Mouse (Mus musculus) embryonic fibroblast, embryonic 13.5 days (primary cell): ENCODE results near the gene Klhdc8b. TPM values are rescaled to one million over a fixed set of nuclear protein-coding genes. Genes with fewer than 3 reads are reported as not detected.

Experiments used
- H3K27ac ChIP-seq: 2 replicates; pipeline ENCODE4 v1.5.1; 2012; ENCODE audit warnings: low read length, control low read depth, inconsistent platforms; ENCODE audit not compliant: insufficient read depth
- H3K4me1 ChIP-seq: 2 replicates; pipeline ENCODE4 v1.6.1; 2011; ENCODE audit warnings: low read length; ENCODE audit not compliant: control insufficient read depth, insufficient read depth
- H3K4me3 ChIP-seq: 2 replicates; pipeline ENCODE4 v1.5.1; 2011; ENCODE audit warnings: mild to moderate bottlenecking, control low read depth, low read length; ENCODE audit not compliant: insufficient read depth
- CTCF ChIP-seq: IDR thresholded peaks from 2 replicates; pipeline ENCODE4 v1.5.1; 2011; ENCODE audit warnings: mild to moderate bottlenecking, control low read depth, low read length, moderate library complexity, borderline replicate concordance; ENCODE audit not compliant: insufficient read depth
- POLR2A ChIP-seq: IDR thresholded peaks from 2 replicates; pipeline ENCODE4 v1.6.1; 2011; ENCODE audit warnings: low read depth, mild to moderate bottlenecking, control low read depth, low read length, moderate library complexity
- polyA plus RNA-seq: library from polyadenylated mRNA; stranded (reverse); fragments of >200 nt; gene quantifications from 2 replicates; pipeline ENCODE4 v1.2.4, GENCODE M21; 2011; ENCODE audit warnings: low read depth; ENCODE audit not compliant: missing spikeins, insufficient read length

Gene Klhdc8b
- polyA plus RNA-seq, 1 experiment = 8.3 TPM

DNA sequence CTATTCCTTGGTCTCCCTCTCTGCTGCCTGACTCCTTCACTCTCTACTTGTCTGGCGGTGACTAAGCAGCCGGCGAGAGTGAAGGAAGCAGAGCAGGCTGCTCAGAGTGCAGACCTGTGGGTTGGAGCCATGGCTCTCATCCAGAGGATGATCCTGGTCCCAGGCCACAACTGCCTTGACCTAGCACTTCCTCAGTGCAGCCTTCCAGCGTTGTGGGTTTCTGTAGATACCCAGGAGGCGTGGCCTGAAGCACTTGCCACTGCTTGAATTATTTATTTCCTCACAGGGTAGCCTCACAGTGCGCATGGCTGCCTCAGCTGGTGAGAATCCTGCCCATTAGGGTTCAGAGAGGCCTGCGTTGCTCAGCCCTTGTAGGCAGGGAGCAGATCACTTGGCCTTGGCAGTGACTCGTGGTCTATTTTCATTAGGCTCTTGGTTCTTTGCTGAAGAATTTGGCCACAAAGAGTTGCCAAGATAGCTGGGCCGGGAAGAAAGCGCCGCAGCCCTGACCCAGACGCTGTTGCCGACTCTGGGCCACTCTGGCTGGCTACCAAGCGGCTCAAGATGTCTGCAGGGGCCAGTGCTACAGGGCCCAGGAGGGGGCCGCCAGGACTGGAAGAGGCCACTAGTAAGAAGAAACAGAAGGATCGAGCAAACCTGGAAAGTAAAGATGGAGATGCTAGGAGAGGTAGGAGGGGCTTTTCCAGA lies 30.8 kb upstream of the Klhdc8b start:
- TF ChIP-seq CTCF (no peak), POLR2A (peak; percentile 58; the same call in 1 of the 2 replicates)
- H3K4me3 ChIP-seq = peak overlapping the region; percentile 97

DNA sequence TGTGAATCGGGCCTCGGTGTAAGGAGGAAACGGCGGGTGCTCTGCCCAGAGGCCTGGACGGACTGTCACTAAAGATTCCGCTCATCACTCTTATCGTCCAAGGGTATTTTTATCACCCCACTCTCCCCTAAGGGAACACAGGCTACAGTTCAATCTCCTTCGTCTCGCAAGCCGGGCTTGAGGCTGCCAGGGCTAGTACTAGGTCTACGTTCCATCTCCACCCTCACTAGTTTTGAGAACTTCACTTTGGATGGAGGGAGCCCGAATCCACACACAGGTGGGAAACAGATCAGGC lies 29.9 kb upstream of the Klhdc8b start:
- H3K4me1 ChIP-seq = no peaks in the 10 kb centered on the region
- peak overlapping the region; percentile 95 for H3K27ac ChIP-seq
- H3K4me3 ChIP-seq = peak overlapping the region; percentile 97
- TF ChIP-seq CTCF = no peak
- no peak for TF ChIP-seq POLR2A

More for the DNA sequence above, 30.8 kb upstream of the Klhdc8b start:
- H3K4me1 ChIP-seq = no peaks in the 10 kb centered on the region
- H3K27ac ChIP-seq = peak overlapping the region; percentile 50

DNA sequence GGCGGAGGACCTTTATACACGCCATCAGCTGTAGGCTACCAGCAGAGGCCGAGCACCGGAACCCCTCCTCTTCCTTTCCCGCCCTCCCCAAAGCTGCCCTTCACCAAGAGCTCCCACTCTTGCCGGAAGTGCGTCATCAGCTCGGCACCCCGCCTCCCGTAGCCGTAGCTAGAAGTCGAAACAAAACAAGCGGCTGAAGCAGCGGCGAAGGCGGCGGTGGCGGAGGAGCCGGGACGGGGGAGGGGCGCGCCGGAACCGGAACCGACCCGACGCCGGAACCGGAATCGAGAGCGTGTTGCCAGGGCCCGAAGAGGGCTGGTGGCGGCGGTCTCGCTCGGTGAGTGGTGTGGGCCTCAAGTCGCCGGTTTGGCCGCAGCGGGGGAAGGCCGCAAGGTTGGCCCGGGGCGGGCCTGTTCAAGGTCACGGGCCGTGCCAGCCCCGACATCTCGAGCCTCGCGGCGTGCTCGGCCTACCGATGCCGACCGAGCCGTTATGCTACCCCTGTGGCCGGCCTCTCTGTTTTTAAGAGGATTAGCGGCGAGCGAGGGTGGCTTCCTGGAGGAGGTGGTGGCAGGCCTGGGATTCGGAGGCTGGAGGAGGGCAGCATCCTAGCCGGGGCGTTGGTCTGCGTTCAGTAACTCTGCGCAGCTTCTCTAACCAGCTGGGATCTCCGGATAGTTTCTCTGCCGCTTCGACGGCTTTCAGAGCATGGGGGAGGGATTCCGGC lies 29.3 kb upstream of the Klhdc8b start, which contains the start of gene Usp19:
TSS of gene Usp19 (plus strand) at position 44 of the 727 bp plus-strand sequence.
- Histone ChIP-seq H3K4me1 (no peaks in the 10 kb centered on the region), H3K27ac (peak within 1 kb of the TSS; percentile 95), H3K4me3 (peak within 1 kb of the TSS; percentile 97)
- TF ChIP-seq CTCF (no peak), POLR2A (peak; percentile 50)

DNA sequence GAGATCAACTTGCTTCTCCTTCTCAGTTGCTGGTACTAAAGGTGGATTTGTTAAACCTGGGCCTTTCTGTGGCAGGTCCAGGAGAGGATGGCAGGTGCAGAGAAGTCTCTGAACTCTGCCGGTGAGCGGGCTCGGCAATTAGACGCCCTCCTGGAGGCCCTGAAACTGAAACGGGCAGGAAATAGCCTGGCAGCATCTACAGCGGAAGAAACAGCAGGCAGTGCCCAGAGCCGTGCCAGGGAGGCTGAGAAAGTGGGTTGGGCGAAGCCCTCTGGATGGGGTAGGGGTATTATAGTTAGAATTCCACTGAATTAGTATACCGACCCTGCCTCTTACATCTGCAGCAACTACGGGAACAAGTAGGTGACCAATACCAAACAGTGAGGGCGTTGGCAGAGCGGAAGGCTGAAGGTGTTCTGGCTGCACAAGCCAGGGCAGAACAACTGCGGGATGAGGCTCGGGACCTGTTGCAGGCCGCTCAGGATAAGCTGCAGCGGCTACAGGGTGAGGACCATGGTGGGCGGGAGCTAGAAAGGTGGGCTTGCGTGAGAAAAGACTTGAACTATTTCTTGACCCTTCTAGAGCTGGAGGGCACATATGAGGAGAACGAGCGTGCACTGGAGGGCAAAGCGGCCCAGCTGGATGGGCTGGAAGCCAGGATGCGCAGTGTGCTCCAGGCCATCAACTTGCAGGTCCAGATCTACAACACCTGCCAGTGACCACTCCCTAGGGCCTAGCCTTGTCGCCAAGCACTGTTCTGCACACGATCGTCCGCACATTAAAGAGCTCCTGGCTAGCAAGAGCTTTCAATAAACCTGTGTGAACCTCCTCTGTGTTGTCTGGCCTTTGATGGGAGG lies 28.5 kb upstream of the Klhdc8b start:
- peak overlapping the region; percentile 8; the same call in 1 of the 2 replicates for H3K4me3 ChIP-seq
- H3K27ac ChIP-seq = peak overlapping the region; percentile 23
- TF ChIP-seq POLR2A (no peak; the same call in 1 of the 2 replicates), CTCF (no peak)
- no peaks in the 10 kb centered on the region for H3K4me1 ChIP-seq

DNA sequence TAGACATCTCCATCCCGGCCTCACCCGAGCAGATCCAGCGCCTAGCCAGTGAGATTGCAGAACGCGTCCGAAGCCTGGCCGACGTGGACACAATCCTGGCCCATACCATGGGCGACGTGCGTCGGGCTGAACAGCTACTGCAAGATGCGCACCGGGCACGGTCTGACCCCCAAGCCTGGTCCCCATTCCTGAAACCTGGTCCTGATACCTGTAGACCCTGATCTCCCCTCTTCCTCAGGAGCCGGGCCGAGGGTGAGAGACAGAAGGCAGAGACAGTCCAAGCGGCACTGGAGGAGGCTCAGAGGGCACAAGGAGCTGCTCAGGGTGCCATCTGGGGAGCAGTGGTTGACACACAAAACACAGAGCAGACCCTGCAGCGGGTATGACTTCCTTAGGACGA lies 27.8 kb upstream of the Klhdc8b start:
- no peak overlapping the region for H3K27ac ChIP-seq
- H3K4me1 ChIP-seq = no peaks in the 10 kb centered on the region
- H3K4me3 ChIP-seq = no peak overlapping the region
- TF ChIP-seq POLR2A (no peak), CTCF (no peak)

DNA sequence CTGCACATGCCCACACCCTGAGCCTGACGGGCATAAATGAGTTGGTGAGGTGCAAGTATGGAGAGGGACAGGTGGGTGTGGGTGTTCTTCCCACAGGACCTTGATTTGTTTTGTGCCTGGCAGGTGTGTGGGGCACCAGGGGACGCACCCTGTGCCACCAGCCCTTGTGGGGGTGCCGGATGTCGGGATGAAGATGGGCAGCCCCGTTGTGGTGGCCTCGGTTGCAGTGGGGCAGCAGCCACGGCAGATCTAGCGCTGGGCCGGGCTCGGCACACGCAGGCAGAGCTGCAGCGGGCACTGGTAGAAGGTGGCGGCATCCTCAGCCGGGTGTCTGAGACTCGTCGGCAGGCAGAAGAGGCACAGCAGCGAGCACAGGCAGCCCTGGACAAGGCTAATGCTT lies 27.0 kb upstream of the Klhdc8b start:
- Histone ChIP-seq H3K4me1 (no peaks in the 10 kb centered on the region), H3K4me3 (no peak overlapping the region), H3K27ac (no peak overlapping the region)
- TF ChIP-seq CTCF (no peak), POLR2A (no peak)

GRCm38 (mm10) chr9:108486973-108487530 lies 25.7 kb upstream of the Klhdc8b start:
- no peak for TF ChIP-seq POLR2A
- H3K4me1 ChIP-seq = no peaks in the 10 kb centered on the region
- H3K27ac ChIP-seq = no peak overlapping the region
- H3K4me3 ChIP-seq = no peak overlapping the region

DNA sequence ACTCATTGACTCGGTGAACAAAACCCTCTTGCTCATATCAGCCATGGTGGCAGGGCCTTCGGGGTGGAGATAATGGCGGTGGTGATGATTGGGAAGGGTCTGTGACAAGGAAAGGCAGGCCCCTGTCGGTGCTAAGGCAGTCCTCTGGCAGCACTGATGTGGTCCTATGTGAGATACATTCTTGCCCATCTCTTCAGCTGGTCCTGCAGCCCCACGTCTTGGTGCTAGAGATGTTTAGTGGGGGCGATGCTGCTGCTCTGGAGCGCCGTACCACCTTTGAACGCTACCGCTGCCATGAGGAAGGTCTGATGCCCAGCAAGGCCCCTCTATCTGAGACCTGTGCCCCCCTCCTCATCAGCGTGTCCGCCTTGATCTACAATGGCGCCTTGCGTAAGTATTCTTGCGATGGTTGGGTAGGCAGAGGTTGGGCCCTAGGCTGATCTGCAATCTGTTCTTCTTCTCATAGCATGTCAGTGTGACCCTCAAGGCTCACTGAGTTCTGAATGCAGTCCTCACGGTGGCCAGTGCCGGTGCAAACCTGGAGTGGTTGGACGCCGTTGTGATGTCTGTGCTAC lies 24.0 kb upstream of the Klhdc8b start:
- Histone ChIP-seq H3K4me3 (no peak overlapping the region), H3K4me1 (no peaks in the 10 kb centered on the region), H3K27ac (no peak overlapping the region)
- TF ChIP-seq CTCF (no peak), POLR2A (no peak)

- TF ChIP-seq POLR2A (no peak), CTCF (no peak)
- Histone ChIP-seq H3K27ac (no peak overlapping the region), H3K4me1 (0 out of 2 replicates have a peak, but pooled peaks cover 2% of the 10 kb centered on the region)
Observed at GRCm38 (mm10) chr9:108484021-108484420, 22.6 kb upstream of the Klhdc8b start.

More at GRCm38 (mm10) chr9:108484021-108484420, 22.6 kb upstream of the Klhdc8b start:
- H3K4me3 ChIP-seq = no peak overlapping the region
